In genomic region chr1:92028158-92028557, GRCm38 (mm10) we compare ENCODE assay signal across 22 mouse cellular contexts.
DNase-seq lines count a peak whose midpoint lies in the region; ATAC-seq lines count a peak whose summit lies in the region.
"Had no signal": no experiment of that assay in that cellular context is flagged by ENCODE, and none has a peak within 500 bp of the region (broad histone marks: within the 10 kb centered on the region; RNA-seq: fewer than 3 reads in every experiment).

No protein-coding gene starts in this region.

- peak; percentile 74 to 80 for DNase-seq in heart, adult 18-20 months
- DNase-seq in testis, postnatal 10 days (ENCODE audit: low spot score) = peak; percentile 23
- DNase-seq in testis, postnatal 14 days (ENCODE audit: low spot score) = no peak
- peak; percentile 59 for DNase-seq in gastrocnemius, postnatal 10 days
- DNase-seq in skeletal muscle tissue, adult 2 months (ENCODE audit: low read depth, low spot score) = peak; percentile 83
- DNase-seq in T-cell, adult 2 months (ENCODE audit: low spot score) = no peak
- DNase-seq: cerebellum, adult 9-11 months; kidney, adult 9 months; kidney, postnatal 25 days; thymus, adult 18-20 months had no signal

- WGBS in heart, embryonic 12.5 days = 86% methylated on average over 2 of the region's 2 CpGs
- 94% methylated on average over 2 of the region's 2 CpGs for WGBS in hindbrain, embryonic 12.5 days

- no peaks in the 10 kb centered on the region for H3K9me3 ChIP-seq in heart, embryonic 12.5 days (replicated peaks)
- peaks cover 4% of the 10 kb centered on the region; the same call in 1 of the 2 replicates for H3K9me3 ChIP-seq in hindbrain, embryonic 12.5 days (replicated peaks)
- H3K9me3 ChIP-seq: embryonic facial prominence, embryonic 12.5 days; limb, embryonic 12.5 days; lung, embryonic 15.5 days; midbrain, embryonic 12.5 days; neural tube, embryonic 12.5 days had no signal

- no peak for ATAC-seq in heart, embryonic 12.5 days (ENCODE audit: insufficient number of reproducible peaks, low FRiP score)
- ATAC-seq in hindbrain, embryonic 12.5 days (ENCODE audit: low FRiP score) = no peak
- ATAC-seq: forebrain, embryonic 13.5 days had no signal

- H3K27ac ChIP-seq in heart, embryonic 12.5 days (ENCODE audit: poor library complexity, severe bottlenecking) = no peak overlapping the region
- H3K27ac ChIP-seq in hindbrain, embryonic 12.5 days = no peak overlapping the region
- H3K27ac ChIP-seq: embryonic facial prominence, embryonic 12.5 days; forebrain, embryonic 13.5 days; hindbrain, embryonic 14.5 days; limb, embryonic 12.5 days; liver, embryonic 14.5 days; lung, embryonic 15.5 days; macrophage; midbrain, embryonic 12.5 days; neural tube, embryonic 12.5 days had no signal

- H3K4me3 ChIP-seq in heart, embryonic 12.5 days = no peak overlapping the region
- no peak overlapping the region for H3K4me3 ChIP-seq in hindbrain, embryonic 12.5 days
- H3K4me3 ChIP-seq: embryonic facial prominence, embryonic 12.5 days; erythroblast, embryonic 14.5 days; forebrain, embryonic 13.5 days; limb, embryonic 12.5 days; lung, embryonic 15.5 days; midbrain, embryonic 12.5 days; neural tube, embryonic 12.5 days had no signal

- H3K27me3 ChIP-seq in heart, embryonic 12.5 days (replicated peaks) = no peaks in the 10 kb centered on the region
- no peaks in the 10 kb centered on the region for H3K27me3 ChIP-seq in hindbrain, embryonic 12.5 days
- H3K27me3 ChIP-seq: embryonic facial prominence, embryonic 12.5 days; forebrain, embryonic 13.5 days; limb, embryonic 12.5 days; lung, embryonic 15.5 days; midbrain, embryonic 12.5 days; neural tube, embryonic 12.5 days had no signal

- H3K36me3 ChIP-seq in heart, embryonic 12.5 days = peaks cover 31% of the 10 kb centered on the region
- peaks cover 24% of the 10 kb centered on the region for H3K36me3 ChIP-seq in hindbrain, embryonic 12.5 days

- no peak overlapping the region for H3K4me2 ChIP-seq in heart, embryonic 12.5 days
- no peak overlapping the region for H3K4me2 ChIP-seq in hindbrain, embryonic 12.5 days (replicated peaks)
- H3K4me2 ChIP-seq: embryonic facial prominence, embryonic 12.5 days; forebrain, embryonic 13.5 days; hindbrain, embryonic 14.5 days; limb, embryonic 12.5 days; lung, embryonic 15.5 days; midbrain, embryonic 12.5 days; neural tube, embryonic 12.5 days had no signal

- H3K9ac ChIP-seq in heart, embryonic 12.5 days = no peak overlapping the region
- no peak overlapping the region for H3K9ac ChIP-seq in hindbrain, embryonic 12.5 days
- H3K9ac ChIP-seq: embryonic facial prominence, embryonic 12.5 days; forebrain, embryonic 13.5 days; hindbrain, embryonic 14.5 days; limb, embryonic 12.5 days; liver, embryonic 14.5 days; lung, embryonic 15.5 days; midbrain, embryonic 12.5 days; neural tube, embryonic 12.5 days had no signal

- no peaks in the 10 kb centered on the region for H3K4me1 ChIP-seq in heart, embryonic 12.5 days (replicated peaks)
- H3K4me1 ChIP-seq in hindbrain, embryonic 12.5 days = no peaks in the 10 kb centered on the region
- H3K4me1 ChIP-seq: embryonic facial prominence, embryonic 12.5 days; limb, embryonic 12.5 days; lung, embryonic 15.5 days; midbrain, embryonic 12.5 days; neural tube, embryonic 12.5 days had no signal

Comparison
In these comparisons a context has a peak if more than half of its experiments do, and no peak if none do; other contexts are left out.
1. DNase-seq: peak in heart, adult 18-20 months (2 of 2), testis, postnatal 10 days (single experiment), gastrocnemius, postnatal 10 days (single experiment) and skeletal muscle tissue, adult 2 months (single experiment); none in testis, postnatal 14 days (single experiment) and T-cell, adult 2 months (single experiment).